Comparison of ENCODE assay signal across 21 mouse cellular contexts in genomic region chr14:49626055-49626454, GRCm38 (mm10).
A peak's percentile ranks its signal among the peaks of the same experiment; 100 is the strongest.
DNase-seq lines count a peak whose midpoint lies in the region; ATAC-seq and TF ChIP-seq lines count a peak whose summit lies in the region.
"Had no signal": no experiment of that assay in that cellular context is flagged by ENCODE, and none has a peak within 500 bp of the region (broad histone marks: within the 10 kb centered on the region; RNA-seq: fewer than 3 reads in every experiment).

No protein-coding gene starts in this region.

- H3K4me1 ChIP-seq in hindbrain, postnatal 0 days (ENCODE audit: insufficient read depth, low read length), result no peaks in the 10 kb centered on the region
- no peaks in the 10 kb centered on the region for H3K4me1 ChIP-seq in hindbrain, embryonic 16.5 days (ENCODE audit: control insufficient read depth, insufficient read depth, low read depth, low read length)
- peaks cover 9% of the 10 kb centered on the region for H3K4me1 ChIP-seq in forebrain, embryonic 13.5 days
- H3K4me1 ChIP-seq: heart, embryonic 15.5 days; limb, embryonic 15.5 days; liver, embryonic 15.5 days had no signal

- no peak overlapping the region for H3K27ac ChIP-seq in hindbrain, postnatal 0 days
- H3K27ac ChIP-seq in hindbrain, embryonic 16.5 days (ENCODE audit: low read depth, low read length), result no peak overlapping the region
- H3K27ac ChIP-seq in forebrain, embryonic 13.5 days, result 0 out of 2 replicates have a peak overlapping the region, but pooled peaks have one; percentile 10
- H3K27ac ChIP-seq: heart, adult 2 months; heart, embryonic 15.5 days; kidney, postnatal 0 days; limb, embryonic 15.5 days; liver, embryonic 15.5 days; macrophage had no signal

- DNase-seq in hindbrain, postnatal 0 days (ENCODE audit: low spot score), result peak; percentile 15
- peak; percentile 32 for DNase-seq in retina, embryonic 14.5 days (ENCODE audit: low spot score)
- DNase-seq in retina, postnatal 1 day, result no peak
- DNase-seq in urinary bladder, postnatal 10 days (ENCODE audit: low spot score), result no peak
- no peak for DNase-seq in adrenal gland, postnatal 36 days
- DNase-seq: adrenal gland, postnatal 14 days; B cell, adult 2 months; cerebellum, adult 18-20 months; cerebellum, postnatal 25 days; heart, adult 2 months; heart, postnatal 4 days; kidney, adult 18-20 months; thymus, postnatal 36 days had no signal

- no peak for ATAC-seq in hindbrain, postnatal 0 days
- no peak for ATAC-seq in hindbrain, embryonic 16.5 days
- peak; percentile 71 for ATAC-seq in forebrain, embryonic 13.5 days
- ATAC-seq: activated CD4-positive, CD25-positive, alpha-beta regulatory T cell, adult 4 months had no signal

- TF ChIP-seq CTCF in hindbrain, postnatal 0 days (IDR thresholded peaks at IDR 0.05; ENCODE audit: low read depth), result no peak

- H3K4me2 ChIP-seq in hindbrain, postnatal 0 days (ENCODE audit: low read depth, low read length), result no peak overlapping the region
- H3K4me2 ChIP-seq in hindbrain, embryonic 16.5 days (ENCODE audit: low read length), result no peak overlapping the region
- peak overlapping the region; percentile 25; the same call in 1 of the 2 replicates for H3K4me2 ChIP-seq in forebrain, embryonic 13.5 days
- H3K4me2 ChIP-seq: heart, embryonic 15.5 days; limb, embryonic 15.5 days; liver, embryonic 15.5 days had no signal

- H3K9ac ChIP-seq in hindbrain, postnatal 0 days (replicated peaks; ENCODE audit: low read length), result no peak overlapping the region
- no peak overlapping the region for H3K9ac ChIP-seq in hindbrain, embryonic 16.5 days (ENCODE audit: low read depth, low read length)
- no peak overlapping the region for H3K9ac ChIP-seq in forebrain, embryonic 13.5 days
- H3K9ac ChIP-seq: heart, embryonic 15.5 days; limb, embryonic 15.5 days; liver, embryonic 15.5 days had no signal

- H3K36me3 ChIP-seq in hindbrain, postnatal 0 days (ENCODE audit: insufficient read depth, low read length), result no peaks in the 10 kb centered on the region
- no peaks in the 10 kb centered on the region for H3K36me3 ChIP-seq in hindbrain, embryonic 16.5 days (ENCODE audit: control insufficient read depth, insufficient read depth, low read length)
- H3K36me3 ChIP-seq in forebrain, embryonic 13.5 days (ENCODE audit: poor library complexity, severe bottlenecking), result no peaks in the 10 kb centered on the region
- H3K36me3 ChIP-seq: heart, embryonic 15.5 days; limb, embryonic 15.5 days; liver, embryonic 15.5 days had no signal

- 16% methylated on average over 4 of the region's 4 CpGs for WGBS in hindbrain, postnatal 0 days
- WGBS in hindbrain, embryonic 16.5 days, result 20% methylated on average over 4 of the region's 4 CpGs
- WGBS in forebrain, embryonic 13.5 days, result 7% methylated on average over 4 of the region's 4 CpGs

- no peaks in the 10 kb centered on the region for H3K9me3 ChIP-seq in hindbrain, postnatal 0 days (ENCODE audit: low read length)
- H3K9me3 ChIP-seq in hindbrain, embryonic 16.5 days (ENCODE audit: control insufficient read depth, low read length), result no peaks in the 10 kb centered on the region
- no peaks in the 10 kb centered on the region for H3K9me3 ChIP-seq in forebrain, embryonic 13.5 days (replicated peaks)
- H3K9me3 ChIP-seq: heart, embryonic 15.5 days; limb, embryonic 15.5 days; liver, embryonic 15.5 days had no signal

- H3K27me3 ChIP-seq in hindbrain, postnatal 0 days (ENCODE audit: insufficient read depth, low read length), result no peaks in the 10 kb centered on the region
- no peaks in the 10 kb centered on the region for H3K27me3 ChIP-seq in hindbrain, embryonic 16.5 days (replicated peaks; ENCODE audit: control insufficient read depth, insufficient read depth, low read length)
- H3K27me3 ChIP-seq in forebrain, embryonic 13.5 days, result no peaks in the 10 kb centered on the region
- H3K27me3 ChIP-seq: heart, embryonic 15.5 days; limb, embryonic 15.5 days; liver, embryonic 15.5 days had no signal

- no peak overlapping the region for H3K4me3 ChIP-seq in hindbrain, postnatal 0 days (ENCODE audit: low read length)
- no peak overlapping the region for H3K4me3 ChIP-seq in hindbrain, embryonic 16.5 days (ENCODE audit: low read length)
- H3K4me3 ChIP-seq in forebrain, embryonic 13.5 days, result no peak overlapping the region
- H3K4me3 ChIP-seq: heart, adult 2 months; heart, embryonic 15.5 days; limb, embryonic 15.5 days; liver, embryonic 15.5 days had no signal

Comparison
In these comparisons a context has a peak if more than half of its experiments do, and no peak if none do; other contexts are left out.
1. DNase-seq: peak in hindbrain, postnatal 0 days (single experiment) and retina, embryonic 14.5 days (single experiment); none in retina, postnatal 1 day (single experiment), urinary bladder, postnatal 10 days (single experiment) and adrenal gland, postnatal 36 days (0 of 2).